Comparison of ENCODE assay signal across 8 mouse cellular contexts in the genomic region with DNA sequence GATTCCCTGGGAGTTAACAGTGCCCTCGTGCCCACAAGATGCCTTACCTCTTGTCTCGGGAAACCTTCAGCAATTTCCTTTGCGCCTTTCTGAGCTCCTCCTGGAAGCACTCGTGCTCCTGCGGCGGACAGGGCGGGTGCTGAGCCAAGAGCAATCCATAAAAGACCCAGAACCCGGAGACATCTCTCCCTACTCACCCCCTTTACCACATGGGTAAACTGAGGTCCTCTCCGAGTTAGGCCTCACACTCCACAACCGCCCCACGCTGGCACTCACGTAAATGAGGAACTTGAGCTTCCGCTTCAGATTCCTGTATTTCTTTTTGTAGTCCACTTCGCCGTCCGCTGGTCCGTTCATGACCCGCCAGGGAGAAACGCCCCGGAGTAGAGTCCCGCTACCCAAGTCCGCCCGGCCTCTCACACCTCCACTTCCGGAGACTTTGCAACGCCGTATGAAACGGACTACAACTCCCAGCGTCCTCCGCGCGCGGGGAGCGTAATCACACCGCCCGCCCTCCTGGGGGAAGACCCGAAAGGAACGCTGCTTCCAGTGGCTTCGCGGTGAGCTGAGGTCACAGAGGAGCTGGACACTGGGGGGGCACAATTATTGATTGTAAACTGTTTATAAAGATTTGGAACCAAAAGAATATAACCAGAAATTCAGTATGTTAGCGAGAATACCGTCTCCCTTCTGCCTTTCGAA. TPM values are rescaled to one million over a fixed set of nuclear protein-coding genes. Genes with fewer than 3 reads are reported as not detected.
DNase-seq lines count a peak whose midpoint lies in the region; ATAC-seq lines count a peak whose summit lies in the region.

A gene (plus strand): TSS at position 544 of the 702 bp plus-strand sequence.

- DNase-seq in adipocyte (ENCODE audit: low spot score), result peak; percentile 88
- peak; percentile 99 for DNase-seq in embryo, embryonic 10 days (ENCODE audit: low spot score)
- DNase-seq in gastrocnemius, postnatal 14 days, result peak; percentile 95
- peak; percentile 93 to 96 for DNase-seq in left cerebral cortex, postnatal 10 days (ENCODE audit: extremely low spot score in 1 of 2, low spot score in 2 of 2)
- DNase-seq in right cerebral cortex, postnatal 25 days, result peak; percentile 94
- peak; percentile 90 to 94 for DNase-seq in urinary bladder, postnatal 4 days (ENCODE audit: low spot score in 2 of 2)

- intact Hi-C loops in gastrocnemius, postnatal 14 days (cut with DNase I; ENCODE audit: low total_unique reads), result no loop called here
- intact Hi-C loops in left cerebral cortex, postnatal 10 days (cut with DNase I), result loop anchor here (2.0 kb wide), 1 partner anchor 39 kb away; no protein-coding TSS in a partner anchor

- peak; percentile 90 for ATAC-seq in inflammation-experienced regulatory T-cells, adult 6 months
- ATAC-seq in megakaryocyte-erythroid progenitor cell, adult 5-6 weeks (replicated peaks; ENCODE audit: low FRiP score, low TSS enrichment, poor library complexity, severe bottlenecking), result peak; percentile 84

RNA-seq across cellular contexts. Expression of the gene that starts here (rescaled TPM):
- 1 to 10 TPM; 6.1 to 8.5 TPM for total RNA-seq in gastrocnemius, postnatal 14 days (2021)
- 10 to 100 TPM; 11.2 to 19.3 (median 18.2) TPM for polyA plus RNA-seq in inflammation-experienced regulatory T-cells, adult 6 months (2017; shearing (Covaris generic))
- total RNA-seq in left cerebral cortex, postnatal 10 days (2021), result 10 to 100 TPM; 32.4 to 41.1 TPM
- 51.6 and 123 TPM in 2 replicates for total RNA-seq in megakaryocyte-erythroid progenitor cell, adult 5-6 weeks (2014; fragmentation: Nextera tagmentation)
- 327 and 333 TPM in 2 replicates for total RNA-seq in megakaryocyte-erythroid progenitor cell, adult 5-6 weeks (2017)

Comparison
In these comparisons a context has a peak if more than half of its experiments do, and no peak if none do; other contexts are left out.
1. Peak in every context shown above with its lines: DNase-seq and ATAC-seq.